Mouse (Mus musculus): ENCODE results near the gene Pdzd7. TPM values are rescaled to one million over a fixed set of nuclear protein-coding genes. Genes with fewer than 3 reads are reported as not detected.
A peak's percentile ranks its signal among the peaks of the same experiment; 100 is the strongest.

Pdzd7 gene
- 2.6 and 3.2 TPM in 2 replicates for polyA plus RNA-seq (2015; fragmentation: Nextera tagmentation; extraction: Ambion mirVana)

GRCm38 (mm10) chr19:45045651-45046050 lies at the start of gene Pdzd7:
Gene Pdzd7 (minus strand): TSS chr19:45045717.
- H3K9me3 ChIP-seq = no peaks in the 10 kb centered on the region
- peaks cover 42% of the 10 kb centered on the region for H3K4me1 ChIP-seq (replicated peaks)
- H3K36me3 ChIP-seq = 0 out of 2 replicates have a peak, but pooled peaks cover 2% of the 10 kb centered on the region
- no peak for ATAC-seq (ENCODE audit: low FRiP score, low read depth)
- peak within 1 kb of the TSS; percentile 92 for H3K27ac ChIP-seq (replicated peaks)
- H3K27me3 ChIP-seq = no peaks in the 10 kb centered on the region
- peak within 1 kb of the TSS; percentile 57 for H3K4me3 ChIP-seq
- 81% methylated on average over 5 of the region's 5 CpGs for WGBS
- peak within 1 kb of the TSS; percentile 70 for H3K4me2 ChIP-seq
- H3K9ac ChIP-seq = peak within 1 kb of the TSS; percentile 65

GRCm38 (mm10) chr19:45081841-45082550 lies 36.5 kb upstream of the Pdzd7 start:
- H3K36me3 ChIP-seq = no peaks in the 10 kb centered on the region
- H3K27me3 ChIP-seq = peaks cover 93% of the 10 kb centered on the region
- no peak overlapping the region for H3K4me3 ChIP-seq
- no peak for ATAC-seq (ENCODE audit: low FRiP score, low read depth)
- 21% methylated on average over 11 of the region's 11 CpGs for WGBS
- no peak overlapping the region for H3K4me2 ChIP-seq
- H3K4me1 ChIP-seq (replicated peaks) = peaks cover 21% of the 10 kb centered on the region
- no peak overlapping the region for H3K27ac ChIP-seq (replicated peaks)
- H3K9ac ChIP-seq = no peak overlapping the region
- H3K9me3 ChIP-seq = no peaks in the 10 kb centered on the region

DNA sequence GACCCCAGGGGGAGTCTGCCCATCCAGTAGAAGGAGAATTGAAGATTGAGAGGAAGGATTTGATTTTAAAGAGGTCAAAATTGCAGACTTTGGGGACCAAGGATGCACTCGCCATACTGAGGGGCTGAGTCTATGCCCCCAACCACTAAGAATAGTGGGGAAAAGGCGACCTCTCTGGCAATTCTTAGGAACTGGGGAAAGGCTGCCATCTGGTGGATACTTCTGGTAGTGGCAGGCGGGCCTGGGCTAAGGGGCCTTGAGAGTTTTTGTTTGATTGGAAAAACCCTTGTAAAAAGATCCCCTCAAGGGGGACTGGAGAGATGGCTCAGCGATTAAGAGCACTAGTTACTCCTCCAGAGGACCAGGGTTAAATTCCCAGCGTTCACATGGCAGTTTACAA lies 35.8 kb upstream of the Pdzd7 start:
- peaks cover 94% of the 10 kb centered on the region for H3K27me3 ChIP-seq
- H3K36me3 ChIP-seq = no peaks in the 10 kb centered on the region
- H3K4me1 ChIP-seq (replicated peaks) = peaks cover 28% of the 10 kb centered on the region
- no peak for ATAC-seq (ENCODE audit: low FRiP score, low read depth)
- H3K9me3 ChIP-seq = no peaks in the 10 kb centered on the region
- no peak overlapping the region for H3K27ac ChIP-seq (replicated peaks)
- H3K4me2 ChIP-seq = peak overlapping the region; percentile 55
- 1% methylated on average over 5 of the region's 5 CpGs for WGBS
- H3K4me3 ChIP-seq = 0 out of 2 replicates have a peak overlapping the region, but pooled peaks have one; percentile 22
- H3K9ac ChIP-seq = no peak overlapping the region

GRCm38 (mm10) chr19:45080711-45081110 lies 35.2 kb upstream of the Pdzd7 start:
- Histone ChIP-seq H3K36me3 (no peaks in the 10 kb centered on the region), H3K4me3 (peak overlapping the region; percentile 22), H3K9me3 (no peaks in the 10 kb centered on the region), H3K27me3 (peaks cover 94% of the 10 kb centered on the region), H3K9ac (no peak overlapping the region), H3K27ac (replicated peaks) (no peak overlapping the region), H3K4me1 (replicated peaks) (peaks cover 34% of the 10 kb centered on the region), H3K4me2 (peak overlapping the region; percentile 55)
- WGBS = 0% methylated on average over 17 of the region's 17 CpGs
- no peak for ATAC-seq (ENCODE audit: low FRiP score, low read depth)

DNA sequence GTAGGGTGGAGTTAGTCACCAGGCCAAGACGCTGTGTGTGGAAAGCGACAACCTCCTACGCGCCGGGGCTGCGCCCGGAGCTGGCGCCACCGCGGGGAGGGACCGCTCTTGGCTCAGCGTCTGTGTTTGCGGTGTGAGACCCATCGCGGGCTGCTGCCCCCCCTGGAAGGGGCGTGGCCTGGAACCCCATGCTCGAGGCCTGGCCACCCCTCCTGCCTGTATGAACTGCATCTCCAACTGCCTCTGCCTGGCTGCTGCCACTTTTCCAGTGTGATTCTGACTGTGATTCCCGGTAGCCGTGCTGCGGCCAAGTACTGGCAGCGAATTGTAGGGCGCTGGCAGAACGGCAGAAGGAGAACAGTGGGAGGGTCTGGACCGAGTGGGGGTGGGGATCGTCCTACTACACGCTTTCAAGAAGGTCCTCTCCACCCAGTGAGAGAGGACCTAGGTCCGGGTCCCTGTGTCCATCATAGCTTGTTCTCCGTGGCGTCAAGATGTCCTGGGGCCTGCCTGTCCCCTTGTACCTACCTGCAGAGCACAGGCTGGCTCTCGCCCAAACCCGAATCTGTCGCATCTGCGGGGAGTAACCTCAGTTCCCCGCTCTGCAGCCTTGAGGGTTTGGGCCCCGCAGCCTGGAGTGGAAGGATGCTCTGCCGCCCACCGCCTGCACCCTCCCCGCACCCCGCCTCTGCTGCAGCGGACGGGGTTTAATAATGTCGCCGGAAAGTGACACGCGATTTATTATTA lies 34.4 kb upstream of the Pdzd7 start:
- under 1% methylated on average over 45 of the region's 45 CpGs for WGBS
- Histone ChIP-seq H3K27ac (replicated peaks) (no peak overlapping the region), H3K4me3 (peak overlapping the region; percentile 22), H3K9ac (no peak overlapping the region; the same call in 1 of the 2 replicates), H3K27me3 (peaks cover 88% of the 10 kb centered on the region), H3K4me2 (peak overlapping the region; percentile 55), H3K4me1 (replicated peaks) (peaks cover 40% of the 10 kb centered on the region), H3K36me3 (no peaks in the 10 kb centered on the region), H3K9me3 (no peaks in the 10 kb centered on the region)
- peak; percentile 20; the same call in 1 of the 2 replicates for ATAC-seq (ENCODE audit: low FRiP score, low read depth)

DNA sequence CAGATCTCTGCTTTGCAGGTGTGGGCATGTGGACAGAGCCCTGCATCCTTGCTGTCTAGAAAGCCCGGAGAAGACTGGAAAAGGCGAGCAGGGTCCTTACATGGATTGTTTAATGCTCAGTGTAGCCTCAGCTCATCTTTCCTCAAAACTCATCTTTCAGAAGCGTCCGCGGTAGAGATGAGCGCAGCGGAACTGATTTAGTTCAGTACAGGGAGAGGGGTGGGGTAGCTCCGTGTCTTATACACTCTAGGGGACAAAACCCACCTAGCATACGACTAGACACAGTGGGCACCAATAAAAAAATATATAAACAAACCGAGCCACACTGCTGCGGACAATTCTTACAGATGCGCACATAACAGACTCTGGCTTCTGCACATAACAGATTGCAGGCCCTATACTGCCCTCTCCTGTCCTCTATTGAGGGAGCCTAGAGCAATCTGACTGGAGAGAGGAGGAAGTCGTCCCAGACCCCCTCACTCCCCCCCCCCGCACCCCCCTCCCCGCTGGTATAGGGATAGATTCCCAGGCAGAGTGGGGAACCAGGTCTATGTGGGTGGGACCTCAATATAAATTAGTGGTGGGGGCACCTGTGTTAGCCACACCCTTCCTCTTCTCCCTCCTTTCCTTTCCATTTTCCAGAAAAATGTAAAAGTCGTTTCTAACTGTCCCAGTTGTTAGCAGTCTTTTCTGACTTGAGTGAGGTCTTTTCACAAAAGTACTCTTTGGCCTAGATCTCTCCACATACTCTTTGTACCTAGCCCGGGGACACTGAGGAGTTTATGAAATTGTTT lies 33.7 kb upstream of the Pdzd7 start:
- WGBS = 4% methylated on average over 17 of the region's 17 CpGs
- peak overlapping the region; percentile 22; the same call in 1 of the 2 replicates for H3K4me3 ChIP-seq
- H3K4me2 ChIP-seq = peak overlapping the region; percentile 55

DNA sequence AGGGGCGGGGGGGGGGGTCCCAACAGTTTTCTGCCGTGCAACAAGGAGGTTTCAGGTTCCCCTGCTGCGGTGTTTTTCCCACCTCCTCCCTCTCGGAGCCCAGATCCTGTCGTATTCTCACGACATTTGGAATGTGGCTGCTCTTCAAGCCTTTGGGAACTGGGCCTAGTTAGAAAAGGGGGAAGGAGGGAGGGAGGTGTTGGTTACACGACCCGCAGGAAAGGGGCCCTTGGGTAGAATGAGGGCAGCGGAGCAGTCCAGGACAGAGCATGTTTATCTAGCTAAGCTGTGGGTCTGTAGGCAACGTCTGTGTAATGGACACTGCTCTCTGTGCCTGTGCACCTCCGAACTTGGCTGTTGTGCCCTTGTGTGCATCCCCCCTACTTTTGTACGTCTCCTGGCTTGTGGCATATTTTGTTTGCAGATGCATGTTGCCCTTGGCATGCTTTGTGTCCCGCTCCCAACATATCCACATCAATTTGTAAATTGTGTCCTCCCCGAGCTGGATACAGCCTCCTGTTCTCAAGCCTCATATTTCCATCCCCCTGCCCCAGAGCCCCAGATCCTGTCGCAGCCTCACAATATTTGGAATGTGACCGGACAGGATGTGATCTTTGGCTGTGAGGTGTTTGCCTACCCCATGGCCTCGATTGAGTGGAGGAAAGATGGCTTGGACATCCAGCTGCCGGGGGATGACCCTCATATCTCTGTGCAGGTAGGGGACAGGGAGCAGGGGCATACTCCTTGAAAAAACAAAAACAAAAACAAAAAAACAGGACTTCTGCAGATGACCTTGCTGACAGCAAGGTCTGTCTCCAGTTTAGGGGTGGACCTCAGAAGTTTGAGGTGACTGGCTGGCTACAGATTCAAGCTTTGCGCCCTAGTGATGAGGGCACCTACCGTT lies 32.5 kb upstream of the Pdzd7 start:
- WGBS = 6% methylated on average over 20 of the region's 20 CpGs
- Histone ChIP-seq H3K9me3 (no peaks in the 10 kb centered on the region), H3K4me1 (replicated peaks) (peaks cover 44% of the 10 kb centered on the region), H3K27ac (replicated peaks) (no peak overlapping the region), H3K4me3 (no peak overlapping the region), H3K9ac (no peak overlapping the region), H3K27me3 (peaks cover 72% of the 10 kb centered on the region), H3K4me2 (no peak overlapping the region), H3K36me3 (no peaks in the 10 kb centered on the region)
- ATAC-seq (ENCODE audit: low FRiP score, low read depth) = no peak

More for the DNA sequence above, 33.7 kb upstream of the Pdzd7 start:
- Histone ChIP-seq H3K9ac (no peak overlapping the region), H3K27ac (replicated peaks) (no peak overlapping the region), H3K4me1 (replicated peaks) (peaks cover 44% of the 10 kb centered on the region), H3K36me3 (no peaks in the 10 kb centered on the region), H3K9me3 (no peaks in the 10 kb centered on the region), H3K27me3 (peaks cover 83% of the 10 kb centered on the region)
- no peak for ATAC-seq (ENCODE audit: low FRiP score, low read depth)

DNA sequence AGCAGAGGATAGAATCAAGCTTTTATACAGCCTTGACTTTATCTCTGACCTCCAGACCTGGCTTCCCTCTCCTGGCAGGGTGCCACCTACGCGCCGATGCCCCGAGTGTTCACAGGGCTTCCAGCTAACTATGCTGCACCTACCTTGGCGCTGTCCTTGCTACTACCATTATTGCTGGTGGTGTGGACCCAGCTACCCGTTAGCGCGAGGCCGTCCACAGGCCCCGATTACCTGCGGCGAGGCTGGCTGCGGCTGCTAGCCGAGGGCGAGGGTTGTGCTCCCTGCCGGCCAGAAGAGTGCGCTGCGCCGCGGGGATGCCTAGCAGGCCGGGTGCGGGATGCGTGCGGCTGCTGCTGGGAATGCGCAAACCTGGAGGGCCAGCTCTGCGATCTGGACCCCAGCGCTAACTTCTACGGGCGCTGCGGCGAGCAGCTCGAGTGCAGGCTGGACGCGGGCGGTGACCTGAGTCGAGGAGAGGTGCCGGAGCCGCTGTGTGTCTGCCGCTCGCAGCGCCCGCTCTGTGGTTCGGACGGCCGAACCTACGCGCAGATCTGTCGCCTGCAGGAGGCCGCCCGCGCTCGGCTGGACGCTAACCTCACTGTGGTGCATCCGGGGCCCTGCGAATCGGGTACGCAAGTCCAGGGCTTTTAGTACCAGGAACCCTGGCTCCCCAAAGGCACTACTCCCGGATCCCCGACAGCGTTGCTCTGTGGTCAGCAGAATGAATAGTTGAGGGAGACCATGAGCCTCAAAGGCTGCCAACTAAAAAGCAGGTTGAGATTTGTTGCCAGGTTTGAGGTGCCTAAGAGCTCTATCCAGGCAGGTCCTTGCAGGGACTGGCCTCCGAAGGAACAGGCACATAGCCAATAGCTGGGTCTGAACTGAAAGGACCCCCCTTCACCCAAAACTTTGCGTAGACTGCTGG lies 31.3 kb upstream of the Pdzd7 start:
- Histone ChIP-seq H3K4me2 (peak overlapping the region; percentile 49), H3K36me3 (no peaks in the 10 kb centered on the region), H3K4me1 (replicated peaks) (peaks cover 44% of the 10 kb centered on the region), H3K9ac (0 out of 2 replicates have a peak overlapping the region, but pooled peaks have one; percentile 7), H3K4me3 (peak overlapping the region; percentile 77), H3K27me3 (peaks cover 62% of the 10 kb centered on the region), H3K27ac (replicated peaks) (no peak overlapping the region), H3K9me3 (no peaks in the 10 kb centered on the region)
- WGBS = under 1% methylated on average over 62 of the region's 62 CpGs
- no peak for ATAC-seq (ENCODE audit: low FRiP score, low read depth)

DNA sequence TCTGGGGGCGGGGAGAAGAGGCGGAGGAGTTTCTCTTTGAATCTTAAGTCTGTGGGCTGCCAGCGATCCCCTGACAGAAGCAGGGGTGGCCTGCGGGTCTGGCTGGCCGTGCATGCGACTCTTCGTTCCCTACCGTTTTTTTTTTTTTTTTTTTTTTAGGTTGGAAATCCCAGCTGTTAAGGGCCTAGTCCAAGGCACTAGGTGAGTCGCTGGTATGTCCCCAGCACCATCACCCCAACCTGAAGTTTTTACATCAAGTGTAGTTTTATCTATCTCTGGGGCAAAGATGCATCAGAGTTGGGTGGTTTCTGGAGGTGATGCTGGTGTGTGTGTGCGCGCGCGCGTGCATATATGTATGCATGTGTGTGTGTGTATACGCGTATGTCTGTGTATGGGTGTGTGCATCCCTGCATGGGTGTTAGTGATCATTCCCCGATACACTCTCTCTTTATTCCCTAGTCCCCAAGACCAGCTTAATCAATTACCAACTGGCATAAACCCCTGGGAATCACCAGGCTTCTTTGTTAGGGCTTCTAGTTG lies 30.6 kb upstream of the Pdzd7 start:
- Histone ChIP-seq H3K36me3 (no peaks in the 10 kb centered on the region), H3K27ac (replicated peaks) (no peak overlapping the region), H3K4me2 (peak overlapping the region; percentile 99), H3K4me3 (peak overlapping the region; percentile 77), H3K4me1 (replicated peaks) (peaks cover 42% of the 10 kb centered on the region), H3K9ac (0 out of 2 replicates have a peak overlapping the region, but pooled peaks have one; percentile 7), H3K27me3 (peaks cover 61% of the 10 kb centered on the region), H3K9me3 (no peaks in the 10 kb centered on the region)
- whole genome bisulfite sequencing = 5% methylated on average over 17 of the region's 17 CpGs
- ATAC-seq (ENCODE audit: low FRiP score, low read depth) = no peak

Data from hindbrain, embryonic 15.5 days (tissue).